Mouse (Mus musculus): ENCODE measurements around the gene Limch1. TPM values are rescaled to one million over a fixed set of nuclear protein-coding genes. Genes with fewer than 3 reads are reported as not detected.

Gene Limch1
- polyA plus RNA-seq, 1 experiment from 2014 or later: 67.8 TPM

DNA sequence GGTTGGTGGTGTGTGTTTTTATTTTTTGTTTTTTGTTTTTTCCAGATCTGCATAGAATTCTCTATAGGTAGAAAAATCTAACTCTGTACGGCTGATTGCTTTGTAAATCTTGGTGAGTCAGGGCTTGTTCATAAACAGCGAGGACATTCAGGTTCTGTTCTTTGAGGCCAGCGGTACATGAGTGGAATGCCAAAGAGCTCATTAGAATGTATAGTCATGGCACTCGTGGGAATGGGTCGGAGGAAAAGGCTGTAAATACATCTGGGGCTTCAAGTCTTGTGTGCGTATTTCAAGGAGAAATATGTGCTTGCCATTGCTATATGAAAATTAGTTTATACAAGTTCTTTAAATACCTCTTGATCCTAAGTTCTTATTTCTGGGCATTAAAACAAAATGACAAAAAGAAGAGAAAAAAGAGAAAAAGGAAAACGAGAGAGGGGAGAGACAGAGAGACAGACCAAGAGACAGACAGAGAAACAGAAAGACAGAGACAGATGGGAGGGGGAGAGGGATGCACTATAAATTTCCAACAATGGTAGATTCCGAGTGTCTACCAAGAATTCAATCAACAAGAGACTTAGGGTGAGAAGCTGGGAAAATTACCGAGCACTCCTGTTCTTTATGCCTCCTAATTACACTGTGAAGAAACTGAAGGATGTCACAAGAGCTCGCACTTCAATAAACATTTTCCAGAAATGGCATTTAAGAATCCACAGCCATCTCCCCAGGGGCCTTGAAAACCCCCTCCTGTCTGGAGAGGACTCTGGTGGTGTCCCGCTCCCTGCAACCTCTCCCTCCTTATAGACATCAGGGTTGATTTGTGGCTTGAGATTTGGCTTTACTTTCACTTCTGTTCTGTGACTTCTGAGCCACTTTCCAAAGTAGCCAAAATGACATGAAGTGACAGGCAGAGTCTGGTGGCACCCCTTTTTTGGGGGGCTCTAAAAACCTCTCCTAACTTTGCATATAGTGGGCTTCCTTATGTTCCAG is 173.0 kb downstream of the Limch1 start:
- Histone ChIP-seq H3K27me3 (ENCODE audit: insufficient read depth, low read length) (no peaks in the 10 kb centered on the region), H3K4me2 (no peak overlapping the region), H3K9me3 (ENCODE audit: low read depth, low read length) (no peaks in the 10 kb centered on the region), H3K4me1 (ENCODE audit: insufficient read depth) (no peaks in the 10 kb centered on the region), H3K4me3 (ENCODE audit: low read depth, low read length) (no peak overlapping the region), H3K9ac (no peak overlapping the region), H3K36me3 (ENCODE audit: insufficient read depth) (no peaks in the 10 kb centered on the region), H3K27ac (ENCODE audit: low read depth) (no peak overlapping the region)
- ATAC-seq (ENCODE audit: insufficient read depth): no peak
- no peak for DNase-seq
- WGBS: 61% methylated on average over 11 of the region's 11 CpGs
- no peak for TF ChIP-seq CTCF (IDR thresholded peaks at IDR 0.05; ENCODE audit: low read depth)

DNA sequence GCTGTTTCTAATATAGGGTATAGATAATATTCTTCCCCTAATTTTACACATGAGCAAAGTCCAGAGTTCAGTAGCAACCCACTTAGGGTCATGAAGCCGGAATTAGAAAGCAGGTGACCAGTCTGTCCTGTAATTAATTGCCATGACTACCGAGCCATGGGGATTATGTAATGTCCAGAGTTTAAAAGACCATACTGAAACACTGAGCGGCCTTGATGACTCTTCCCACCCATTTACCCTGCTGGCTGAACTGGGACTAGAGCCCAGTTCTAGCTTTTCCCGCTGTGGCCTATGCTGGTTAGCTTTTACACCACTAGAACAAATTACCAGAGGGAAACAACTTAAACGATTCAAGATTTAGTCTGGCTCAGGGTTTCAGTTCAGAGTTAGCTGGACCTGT is 177.0 kb downstream of the Limch1 start:
- DNase-seq: no peak
- Histone ChIP-seq H3K4me2 (no peak overlapping the region), H3K27me3 (ENCODE audit: insufficient read depth, low read length) (no peaks in the 10 kb centered on the region), H3K4me3 (ENCODE audit: low read depth, low read length) (no peak overlapping the region), H3K27ac (ENCODE audit: low read depth) (no peak overlapping the region), H3K9me3 (ENCODE audit: low read depth, low read length) (no peaks in the 10 kb centered on the region), H3K4me1 (ENCODE audit: insufficient read depth) (no peaks in the 10 kb centered on the region), H3K36me3 (ENCODE audit: insufficient read depth) (no peaks in the 10 kb centered on the region), H3K9ac (no peak overlapping the region)
- TF ChIP-seq CTCF (IDR thresholded peaks at IDR 0.05; ENCODE audit: low read depth): no peak
- no peak for ATAC-seq (ENCODE audit: insufficient read depth)
- WGBS: 81% methylated on average over 5 of the region's 5 CpGs

DNA sequence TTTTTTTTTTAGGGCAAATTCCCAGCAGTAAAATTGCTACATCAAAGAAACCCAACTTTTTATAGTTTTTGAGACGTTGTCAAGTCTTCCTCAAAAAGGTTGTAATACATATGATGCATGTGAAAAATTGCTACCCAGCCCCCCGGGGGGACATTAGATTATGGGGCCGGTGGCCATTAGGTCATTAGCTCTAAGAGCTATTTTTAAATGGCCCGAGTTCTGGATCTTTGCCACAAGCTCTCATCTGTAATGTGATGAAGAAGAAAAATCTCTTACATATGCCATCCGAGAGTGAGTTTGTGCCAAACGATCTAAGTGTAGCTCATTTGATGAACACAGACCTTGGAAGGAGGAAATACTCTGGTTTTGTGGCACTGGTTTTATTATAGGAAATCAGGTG is 183.7 kb downstream of the Limch1 start:
- ATAC-seq (ENCODE audit: insufficient read depth): no peak
- H3K9me3 ChIP-seq (ENCODE audit: low read depth, low read length): no peaks in the 10 kb centered on the region
- no peak overlapping the region for H3K27ac ChIP-seq (ENCODE audit: low read depth)
- no peak for TF ChIP-seq CTCF (IDR thresholded peaks at IDR 0.05; ENCODE audit: low read depth)
- 0 out of 2 replicates have a peak, but pooled peaks cover 3% of the 10 kb centered on the region for H3K4me1 ChIP-seq (ENCODE audit: insufficient read depth)
- H3K4me3 ChIP-seq (ENCODE audit: low read depth, low read length): no peak overlapping the region
- H3K36me3 ChIP-seq (ENCODE audit: insufficient read depth): no peaks in the 10 kb centered on the region
- H3K4me2 ChIP-seq: no peak overlapping the region
- WGBS: 42% methylated on average over 6 of the region's 6 CpGs
- H3K9ac ChIP-seq: no peak overlapping the region
- DNase-seq: peak; percentile 49
- H3K27me3 ChIP-seq (ENCODE audit: insufficient read depth, low read length): no peaks in the 10 kb centered on the region

DNA sequence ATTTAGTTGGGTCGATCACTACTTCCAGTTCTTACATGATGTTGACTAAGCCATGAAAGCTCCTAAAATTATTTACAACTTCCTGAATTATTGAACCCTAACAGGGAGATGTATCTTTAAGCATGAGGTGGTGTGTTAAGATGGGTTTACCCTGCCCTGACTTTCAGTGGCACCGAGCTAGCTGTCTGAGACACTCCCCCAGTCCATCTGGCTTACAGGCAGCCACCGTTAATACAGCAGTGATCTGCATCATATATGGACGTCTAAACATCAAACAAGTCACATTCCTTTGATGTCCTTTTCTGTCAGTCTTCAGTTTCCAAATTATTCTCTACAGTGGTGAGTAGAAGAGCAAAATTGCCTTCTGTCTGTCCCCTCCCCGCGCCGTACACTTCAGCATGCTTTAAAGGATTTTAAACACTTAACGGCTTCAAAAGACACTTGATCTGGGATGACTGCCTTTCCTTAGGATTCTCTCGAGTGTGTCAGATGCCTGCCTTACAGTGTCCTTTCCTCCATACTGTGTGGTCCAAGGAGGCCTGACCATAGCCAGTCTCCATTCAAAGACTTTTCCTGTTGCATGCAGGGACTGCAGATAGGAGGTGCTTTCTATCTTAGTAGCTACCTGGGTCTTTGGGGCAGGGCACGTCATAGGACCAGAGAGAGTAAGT is 187.6 kb downstream of the Limch1 start:
- DNase-seq (no peak), ATAC-seq (ENCODE audit: insufficient read depth) (no peak)
- H3K36me3 ChIP-seq (ENCODE audit: insufficient read depth): no peaks in the 10 kb centered on the region
- H3K4me2 ChIP-seq: no peak overlapping the region
- 45% methylated on average over 10 of the region's 10 CpGs for WGBS
- H3K27ac ChIP-seq (ENCODE audit: low read depth): no peak overlapping the region
- no peaks in the 10 kb centered on the region for H3K9me3 ChIP-seq (ENCODE audit: low read depth, low read length)
- no peaks in the 10 kb centered on the region for H3K27me3 ChIP-seq (ENCODE audit: insufficient read depth, low read length)
- H3K4me3 ChIP-seq (ENCODE audit: low read depth, low read length): no peak overlapping the region
- no peak for TF ChIP-seq CTCF (IDR thresholded peaks at IDR 0.05; ENCODE audit: low read depth)
- H3K9ac ChIP-seq: no peak overlapping the region
- H3K4me1 ChIP-seq (ENCODE audit: insufficient read depth): 0 out of 2 replicates have a peak, but pooled peaks cover 3% of the 10 kb centered on the region

DNA sequence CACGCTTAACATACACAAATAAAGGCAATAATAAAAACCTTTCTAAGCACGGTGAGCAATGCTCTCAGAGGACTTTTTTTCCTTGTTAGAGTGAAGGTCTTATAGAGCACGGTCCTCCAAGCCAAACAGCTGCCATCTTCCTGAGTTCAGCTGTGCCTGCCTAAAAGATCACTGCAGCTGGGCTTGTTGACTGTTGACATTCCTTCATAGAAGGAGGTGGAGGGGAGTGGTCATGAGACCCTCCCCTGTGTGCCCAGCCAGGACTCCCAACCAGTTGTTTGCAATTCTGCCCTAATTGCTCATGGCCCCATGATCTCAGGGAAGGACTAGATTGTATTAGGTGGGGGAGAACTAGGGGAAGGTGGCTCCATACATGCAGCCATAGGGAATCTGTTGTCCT is 189.0 kb downstream of the Limch1 start:
- no peaks in the 10 kb centered on the region for H3K9me3 ChIP-seq (ENCODE audit: low read depth, low read length)
- H3K27ac ChIP-seq (ENCODE audit: low read depth): no peak overlapping the region
- ATAC-seq (ENCODE audit: insufficient read depth) (no peak), DNase-seq (no peak)
- whole genome bisulfite sequencing: 79% methylated on average over 3 of the region's 3 CpGs
- H3K4me3 ChIP-seq (ENCODE audit: low read depth, low read length): no peak overlapping the region
- H3K36me3 ChIP-seq (ENCODE audit: insufficient read depth): no peaks in the 10 kb centered on the region
- H3K27me3 ChIP-seq (ENCODE audit: insufficient read depth, low read length): no peaks in the 10 kb centered on the region
- H3K4me2 ChIP-seq: no peak overlapping the region
- no peak for TF ChIP-seq CTCF (IDR thresholded peaks at IDR 0.05; ENCODE audit: low read depth)
- 0 out of 2 replicates have a peak, but pooled peaks cover 3% of the 10 kb centered on the region for H3K4me1 ChIP-seq (ENCODE audit: insufficient read depth)
- no peak overlapping the region for H3K9ac ChIP-seq

DNA sequence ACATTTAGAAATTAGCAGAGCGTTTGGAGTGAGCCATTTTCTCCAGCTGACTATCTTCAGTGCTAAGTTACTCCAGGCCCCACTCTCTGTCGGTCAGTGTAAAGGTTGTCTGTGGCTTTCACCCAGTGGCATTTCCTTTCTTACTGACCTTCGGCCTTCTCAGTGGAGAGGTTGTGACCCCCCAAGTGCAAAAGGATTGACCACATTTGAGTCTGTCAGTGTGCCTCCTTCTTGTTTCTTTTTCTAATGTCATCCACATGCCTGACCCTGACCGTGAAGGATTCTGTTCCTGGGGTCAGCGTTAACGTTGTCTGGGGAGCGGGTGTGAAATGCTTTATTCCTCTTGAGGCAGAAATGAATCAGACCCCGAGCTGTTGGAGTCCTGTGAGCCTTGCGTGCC is 191.7 kb downstream of the Limch1 start:
- TF ChIP-seq CTCF (IDR thresholded peaks at IDR 0.05; ENCODE audit: low read depth): no peak
- H3K27ac ChIP-seq (ENCODE audit: low read depth): no peak overlapping the region
- DNase-seq: peak; percentile 50

More for the DNA sequence above, 191.7 kb downstream of the Limch1 start:
- WGBS: 50% methylated on average over 9 of the region's 9 CpGs
- Histone ChIP-seq H3K4me1 (ENCODE audit: insufficient read depth) (0 out of 2 replicates have a peak, but pooled peaks cover 6% of the 10 kb centered on the region), H3K4me2 (no peak overlapping the region), H3K4me3 (ENCODE audit: low read depth, low read length) (no peak overlapping the region), H3K9ac (no peak overlapping the region), H3K9me3 (ENCODE audit: low read depth, low read length) (no peaks in the 10 kb centered on the region), H3K27me3 (ENCODE audit: insufficient read depth, low read length) (no peaks in the 10 kb centered on the region), H3K36me3 (ENCODE audit: insufficient read depth) (no peaks in the 10 kb centered on the region)
- peak; percentile 15; the same call in 1 of the 2 replicates for ATAC-seq (ENCODE audit: insufficient read depth)
